ENCODE assay signal across 25 mouse cellular contexts in genomic region chr5:125836761-125837160, GRCm38 (mm10).
DNase-seq lines count a peak whose midpoint lies in the region; ATAC-seq and TF ChIP-seq lines count a peak whose summit lies in the region.
"Had no signal": no experiment of that assay in that cellular context is flagged by ENCODE, and none has a peak within 500 bp of the region (broad histone marks: within the 10 kb centered on the region; RNA-seq: fewer than 3 reads in every experiment).

No protein-coding gene starts in this region.

- TF ChIP-seq CTCF in left cerebral cortex, adult 2 months (IDR thresholded peaks at IDR 0.05): no peak

- ATAC-seq in frontal cortex, adult (ENCODE audit: low TSS enrichment): peak; percentile 72; the same call in 1 of the 2 replicates
- no peak for ATAC-seq in megakaryocyte, adult 5-6 weeks (ENCODE audit: poor library complexity, severe bottlenecking)
- ATAC-seq: activated CD4-positive, CD25-positive, alpha-beta regulatory T cell, adult 4 months; CD4-positive, CD25-positive, alpha-beta regulatory T cell, adult 4 months; forebrain, embryonic 14.5 days; forebrain, embryonic 16.5 days; Patski had no signal

- H3K27ac ChIP-seq in left cerebral cortex, adult 2 months: peak overlapping the region; percentile 74
- H3K27ac ChIP-seq: embryonic facial prominence, embryonic 13.5 days; embryonic facial prominence, embryonic 15.5 days; forebrain, embryonic 10.5 days; forebrain, embryonic 12.5 days had no signal

- H3K4me3 ChIP-seq in left cerebral cortex, adult 2 months: no peak overlapping the region
- H3K4me3 ChIP-seq: embryonic facial prominence, embryonic 13.5 days; embryonic facial prominence, embryonic 15.5 days; erythroblast, embryonic 14.5 days; forebrain, embryonic 10.5 days; forebrain, embryonic 12.5 days had no signal

- intact Hi-C loops in left cerebral cortex, adult 2 months (cut with DNase I): loop anchor here (2.0 to 10.0 kb wide), 3 partner anchors 52 to 302 kb away; partner anchors contain the start of gene Tmem132b

- no peak for DNase-seq in frontal cortex, postnatal 25 days (ENCODE audit: low spot score in 2 of 2)
- no peak for DNase-seq in left cerebral cortex, adult 2 months (ENCODE audit: extremely low spot score in 1 of 2, low spot score in 2 of 2)
- no peak for DNase-seq in left cerebral cortex, adult 9 months (ENCODE audit: low spot score in 2 of 2)
- peak; percentile 56 for DNase-seq in brain, adult 2 months (ENCODE audit: low read depth, low spot score)
- DNase-seq: adrenal gland, adult 8-10 months; adrenal gland, postnatal 14 days; B cell, adult 2 months; cerebellum, adult 11-12 months; cerebellum, adult 2 months; cerebellum, adult 9-10 months; cerebellum, postnatal 10 days; cerebellum, postnatal 25 days; embryo, embryonic 11 days had no signal
